Mouse (Mus musculus): ENCODE data around the gene Sdhaf1.

GRCm38 (mm10) chr7:30300914-30301313 is 22.8 kb downstream of the Sdhaf1 start:
- TF ChIP-seq CTCF (IDR thresholded peaks at IDR 0.05; ENCODE audit: control insufficient read depth, insufficient read depth, low read length): peak; percentile 69
- TF ChIP-seq POLR2A (IDR thresholded peaks at IDR 0.05; ENCODE audit: borderline replicate concordance, control insufficient read depth, low read depth, low read length): no peak
